In the genomic region with DNA sequence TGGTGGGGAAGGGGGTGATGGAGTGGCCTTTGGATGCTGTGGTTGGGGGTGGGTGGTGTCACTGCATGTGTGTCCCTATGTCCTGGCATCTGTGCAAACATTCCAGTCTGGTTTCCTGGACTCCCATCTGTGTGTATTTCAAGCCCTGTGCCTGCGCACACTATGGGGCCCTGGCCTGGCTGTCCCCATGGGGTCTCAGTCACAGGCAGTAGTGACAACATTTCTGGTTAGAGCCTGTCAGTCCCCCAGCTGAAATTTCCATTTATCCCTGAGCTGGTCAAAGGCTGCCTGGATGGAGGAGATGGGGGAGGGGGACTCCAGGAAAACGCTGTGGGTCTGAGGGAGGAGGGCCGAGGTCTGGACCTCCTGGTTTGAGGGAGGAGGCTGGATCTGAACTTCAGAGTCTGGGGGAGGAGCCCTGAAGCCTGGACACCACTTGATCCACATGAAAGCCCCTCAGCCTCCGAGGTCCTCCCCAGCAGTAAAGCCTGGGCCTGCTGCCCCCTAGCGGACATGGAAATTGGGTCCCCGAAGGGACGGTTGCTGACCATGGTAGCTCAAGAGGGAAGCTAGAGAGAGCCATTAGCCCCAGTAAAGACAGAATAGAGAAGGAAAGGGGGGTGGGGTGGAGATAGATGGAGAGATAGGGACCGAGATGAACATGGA, we compare ENCODE assay signal across 8 mouse cellular contexts. TPM values are rescaled to one million over a fixed set of nuclear protein-coding genes. Genes with fewer than 3 reads are reported as not detected.
DNase-seq lines count a peak whose midpoint lies in the region; ATAC-seq and TF ChIP-seq lines count a peak whose summit lies in the region.

No protein-coding gene starts in this region.

- H3K4me3 ChIP-seq in cortical plate, adult 2 months (ENCODE audit: insufficient read depth, low read length), result no peak overlapping the region
- no peak overlapping the region for H3K4me3 ChIP-seq in lung, adult 2 months (replicated peaks; ENCODE audit: extremely low read depth, low read depth, low read length)
- no peak overlapping the region for H3K4me3 ChIP-seq in neural tube, embryonic 14.5 days (ENCODE audit: low read depth, low read length)

- no peak overlapping the region for H3K4me2 ChIP-seq in neural tube, embryonic 14.5 days (ENCODE audit: low read depth, low read length)

- 0 out of 2 replicates have a peak, but pooled peaks have one; percentile 28 for ATAC-seq in neural tube, embryonic 14.5 days (ENCODE audit: low read depth)

- H3K4me1 ChIP-seq in cortical plate, adult 2 months (ENCODE audit: control insufficient read depth, insufficient read depth, low read length), result no peaks in the 10 kb centered on the region
- 0 out of 2 replicates have a peak, but pooled peaks cover 3% of the 10 kb centered on the region for H3K4me1 ChIP-seq in lung, adult 2 months (ENCODE audit: control insufficient read depth, insufficient read depth, low read length)
- H3K4me1 ChIP-seq in neural tube, embryonic 14.5 days (ENCODE audit: control insufficient read depth, insufficient read depth, low read length), result peaks cover 8% of the 10 kb centered on the region; the same call in 1 of the 2 replicates

- WGBS in lung, adult 2 months, result 2% methylated on average over 8 of the region's 8 CpGs
- WGBS in neural tube, embryonic 14.5 days, result 2% methylated on average over 8 of the region's 8 CpGs

- peak; percentile 91 for DNase-seq in B cell, adult 2 months
- DNase-seq in T-cell, adult 2 months (ENCODE audit: low spot score), result peak; percentile 69
- peak; percentile 58 to 82 for DNase-seq in heart, adult 18-20 months
- DNase-seq in kidney, adult 8-10 months, result peak; percentile 26 to 64
- DNase-seq in lung, adult 2 months, result peak; percentile 70
- peak; percentile 75 to 81 for DNase-seq in thymus, postnatal 36 days

- H3K36me3 ChIP-seq in neural tube, embryonic 14.5 days (ENCODE audit: control insufficient read depth, insufficient read depth, low read length), result no peaks in the 10 kb centered on the region

- no peak overlapping the region for H3K9ac ChIP-seq in neural tube, embryonic 14.5 days (replicated peaks; ENCODE audit: low read depth, low read length)

- peaks cover 44% of the 10 kb centered on the region for H3K27me3 ChIP-seq in neural tube, embryonic 14.5 days (ENCODE audit: control insufficient read depth, insufficient read depth, low read length)

- TF ChIP-seq POLR2A in cortical plate, adult 2 months (IDR thresholded peaks at IDR 0.05; ENCODE audit: extremely low read depth, insufficient read depth, low read length), result no peak
- no peak for TF ChIP-seq POLR2A in lung, adult 2 months (IDR thresholded peaks at IDR 0.05; ENCODE audit: borderline replicate concordance, extremely low read depth, low read depth, low read length)

- TF ChIP-seq CTCF in cortical plate, adult 2 months (IDR thresholded peaks at IDR 0.05; ENCODE audit: extremely low read depth, insufficient read depth, low read length), result peak; percentile 71
- peak; percentile 74 for TF ChIP-seq CTCF in lung, adult 2 months (IDR thresholded peaks at IDR 0.05; ENCODE audit: insufficient read depth, low read length)

- no peaks in the 10 kb centered on the region for H3K9me3 ChIP-seq in neural tube, embryonic 14.5 days (ENCODE audit: control insufficient read depth, low read length)

- H3K27ac ChIP-seq in cortical plate, adult 2 months (ENCODE audit: insufficient read depth, low read length), result no peak overlapping the region
- H3K27ac ChIP-seq in neural tube, embryonic 14.5 days (ENCODE audit: low read depth, low read length), result no peak overlapping the region

RNA-seq across cellular contexts. Expression of a gene that starts 5.8 kb away (rescaled TPM):
- polyA plus RNA-seq in cortical plate, adult 2 months (2012; rRNA removed), result 0.15 TPM in 1 of 2 replicates, not detected in the other
- not detected for total RNA-seq in heart, adult 18-20 months (2021)
- polyA plus RNA-seq in lung, adult 2 months (2012; rRNA removed), result not detected in 2 replicates
- polyA plus RNA-seq in neural tube, embryonic 14.5 days (2014; fragmentation: Nextera tagmentation; extraction: Ambion mirVana), result 1.2 and 1.5 TPM in 2 replicates

RNA-seq across cellular contexts. Expression of a gene that starts 22.5 kb away (rescaled TPM):
- 396 and 421 TPM in 2 replicates for polyA plus RNA-seq in cortical plate, adult 2 months (2012; rRNA removed)
- 100 to 1,000 TPM; 337 to 347 TPM for total RNA-seq in heart, adult 18-20 months (2021)
- polyA plus RNA-seq in lung, adult 2 months (2012; rRNA removed), result 806 and 948 TPM in 2 replicates
- 319 and 339 TPM in 2 replicates for polyA plus RNA-seq in neural tube, embryonic 14.5 days (2014; fragmentation: Nextera tagmentation; extraction: Ambion mirVana)

RNA-seq across cellular contexts. Expression of a gene that starts 47.4 kb away (rescaled TPM):
- 133 and 163 TPM in 2 replicates for polyA plus RNA-seq in cortical plate, adult 2 months (2012; rRNA removed)
- 10 to 100 TPM; 31.5 to 47.6 TPM for total RNA-seq in heart, adult 18-20 months (2021)
- 360 and 365 TPM in 2 replicates for polyA plus RNA-seq in lung, adult 2 months (2012; rRNA removed)
- 65.6 and 71.6 TPM in 2 replicates for polyA plus RNA-seq in neural tube, embryonic 14.5 days (2014; fragmentation: Nextera tagmentation; extraction: Ambion mirVana)

RNA-seq across cellular contexts. Expression of a gene that starts 52.9 kb away (rescaled TPM):
- polyA plus RNA-seq in cortical plate, adult 2 months (2012; rRNA removed), result 1.2 and 1.4 TPM in 2 replicates
- total RNA-seq in heart, adult 18-20 months (2021), result 10 to 100 TPM in 1 of 2 experiments, 1 to 10 TPM in 1; 1.3 to 12.7 TPM
- polyA plus RNA-seq in lung, adult 2 months (2012; rRNA removed), result 49.6 and 61.7 TPM in 2 replicates
- 0.16 and 0.18 TPM in 2 replicates for polyA plus RNA-seq in neural tube, embryonic 14.5 days (2014; fragmentation: Nextera tagmentation; extraction: Ambion mirVana)

RNA-seq across cellular contexts. Expression of a gene that starts 55.7 kb away (rescaled TPM):
- polyA plus RNA-seq in cortical plate, adult 2 months (2012; rRNA removed), result 899 and 943 TPM in 2 replicates
- total RNA-seq in heart, adult 18-20 months (2021), result 1 to 10 TPM in 1 of 2 experiments, under 1 TPM in 1; 0.77 to 1.4 TPM
- polyA plus RNA-seq in lung, adult 2 months (2012; rRNA removed), result 4.8 and 7.1 TPM in 2 replicates
- 414 and 429 TPM in 2 replicates for polyA plus RNA-seq in neural tube, embryonic 14.5 days (2014; fragmentation: Nextera tagmentation; extraction: Ambion mirVana)
